Mouse (Mus musculus): ENCODE data around the gene Wfdc21.

Wfdc21 gene

DNA sequence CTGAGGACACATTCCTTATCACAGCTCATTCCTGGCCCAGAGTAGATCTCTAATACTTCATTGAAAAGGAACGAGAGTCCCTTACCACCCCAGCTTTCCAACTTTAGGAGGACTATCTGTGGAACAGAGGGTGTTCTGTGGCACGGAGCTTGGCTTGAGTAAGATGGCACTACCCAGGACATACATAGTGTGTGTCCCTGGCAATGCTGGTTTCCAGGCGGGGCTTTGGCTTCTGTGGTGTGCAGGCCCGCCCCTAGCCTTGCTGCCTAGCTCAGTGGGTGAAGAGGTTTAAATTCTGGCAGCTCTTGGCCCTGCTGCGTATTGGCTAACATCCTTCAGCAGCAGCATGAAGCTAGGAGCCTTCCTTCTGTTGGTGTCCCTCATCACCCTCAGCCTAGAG, at the start of gene Wfdc21:
TSS of gene Wfdc21 (plus strand) at position 260 of the 400 bp plus-strand sequence.
- DNase-seq = no peak

DNA sequence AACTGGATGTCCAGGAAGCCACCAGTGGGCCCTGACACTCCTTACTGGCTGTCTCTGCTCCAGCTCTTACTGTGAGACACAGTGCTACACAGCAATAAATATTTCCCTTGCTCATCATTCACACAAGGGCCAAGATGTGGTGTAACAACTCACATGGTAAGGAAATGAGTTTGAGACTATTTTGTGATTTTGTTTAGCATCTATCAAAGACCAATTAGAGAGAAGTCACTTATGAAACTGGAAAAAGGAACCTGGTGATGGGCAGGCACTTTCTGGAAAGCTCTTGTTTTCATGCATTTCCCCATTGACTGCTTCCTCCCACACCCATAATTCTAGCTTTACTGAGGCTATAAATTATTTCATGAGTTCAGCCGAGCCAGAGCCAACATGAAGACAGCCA, 43.0 kb upstream of the Wfdc21 start, which contains the start of gene Wfdc17:
TSS of gene Wfdc17 (plus strand) at position 287 of the 400 bp plus-strand sequence.
- no peak for DNase-seq

DNA sequence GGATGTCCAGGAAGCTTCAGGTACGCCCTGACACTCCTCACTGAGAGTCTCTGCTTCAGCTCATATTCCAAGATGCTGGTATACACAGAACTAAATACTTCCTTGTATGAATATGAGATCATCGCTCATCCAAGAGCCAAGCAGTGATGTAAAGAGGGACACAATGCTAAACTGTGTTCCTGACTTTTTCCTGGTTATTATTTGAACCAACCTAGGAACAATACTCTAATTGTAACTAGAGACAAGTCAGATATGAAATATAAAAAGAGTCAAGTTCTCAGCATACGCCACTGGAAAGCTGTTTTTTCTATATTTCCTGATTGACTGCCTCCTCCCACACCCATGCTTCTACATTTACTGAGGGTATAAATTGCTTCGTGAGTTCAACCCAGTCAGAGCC, 38.0 kb upstream of the Wfdc21 start, which contains the start of gene Wfdc18:
TSS of gene Wfdc18 (plus strand) at position 301 of the 400 bp plus-strand sequence.
- DNase-seq = no peak

DNA sequence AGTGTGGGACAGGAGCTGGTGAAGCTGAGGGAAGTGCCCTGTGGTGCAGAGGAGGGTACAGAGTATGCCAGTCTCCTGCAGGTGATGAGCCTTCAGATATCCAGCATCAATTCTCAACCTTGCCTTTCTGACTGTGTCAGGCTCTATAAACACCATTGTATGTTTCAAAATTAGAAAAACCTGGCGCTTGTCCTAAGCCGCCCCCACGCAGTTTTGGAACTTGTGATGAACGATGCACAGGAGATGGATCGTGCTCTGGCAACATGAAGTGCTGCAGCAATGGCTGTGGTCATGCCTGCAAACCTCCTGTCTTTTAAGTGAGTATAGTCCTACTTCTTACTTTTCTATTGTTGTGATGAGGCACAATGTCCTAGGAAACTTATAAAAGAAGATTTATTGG, 37.1 kb upstream of the Wfdc21 start:
- no peak for DNase-seq

DNA sequence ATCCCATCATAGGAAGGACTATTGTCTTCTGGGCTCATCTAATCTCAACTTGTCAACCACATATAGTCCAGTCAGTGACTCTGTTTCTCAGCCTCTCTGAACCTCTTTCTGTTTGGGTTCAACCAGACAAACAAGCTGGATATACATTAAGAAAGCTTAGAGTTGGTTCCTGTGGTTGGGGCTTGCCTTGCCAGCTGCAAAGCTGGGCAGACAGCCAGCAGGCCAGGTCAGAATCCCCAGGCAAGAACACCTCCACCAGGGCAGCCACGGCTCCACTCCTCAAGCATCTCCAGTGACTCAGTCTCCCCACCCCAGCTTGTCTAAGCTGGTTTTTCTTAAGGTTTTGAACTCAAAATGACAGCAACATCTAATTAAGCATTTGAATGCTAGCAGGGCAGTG, 34.1 kb upstream of the Wfdc21 start:
- DNase-seq = no peak

DNA sequence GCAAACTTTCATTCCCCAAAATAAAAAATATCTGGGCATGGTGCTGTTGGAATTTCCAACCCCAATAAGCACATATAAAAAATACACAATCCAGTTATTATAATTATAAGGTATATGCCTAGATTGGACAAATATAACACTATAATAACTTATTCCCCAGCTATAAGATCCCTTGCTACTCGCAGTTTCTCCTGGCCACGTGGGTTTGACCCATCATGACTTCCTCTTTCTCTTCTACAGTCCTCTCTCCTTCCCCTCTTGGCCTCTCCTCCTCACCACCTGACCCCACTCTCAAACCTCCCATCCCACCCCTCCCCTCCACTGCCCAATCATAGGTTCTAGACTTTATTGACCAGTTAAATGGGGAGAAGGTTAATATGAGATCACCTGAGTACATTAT, 32.8 kb upstream of the Wfdc21 start:
- no peak for DNase-seq

DNA sequence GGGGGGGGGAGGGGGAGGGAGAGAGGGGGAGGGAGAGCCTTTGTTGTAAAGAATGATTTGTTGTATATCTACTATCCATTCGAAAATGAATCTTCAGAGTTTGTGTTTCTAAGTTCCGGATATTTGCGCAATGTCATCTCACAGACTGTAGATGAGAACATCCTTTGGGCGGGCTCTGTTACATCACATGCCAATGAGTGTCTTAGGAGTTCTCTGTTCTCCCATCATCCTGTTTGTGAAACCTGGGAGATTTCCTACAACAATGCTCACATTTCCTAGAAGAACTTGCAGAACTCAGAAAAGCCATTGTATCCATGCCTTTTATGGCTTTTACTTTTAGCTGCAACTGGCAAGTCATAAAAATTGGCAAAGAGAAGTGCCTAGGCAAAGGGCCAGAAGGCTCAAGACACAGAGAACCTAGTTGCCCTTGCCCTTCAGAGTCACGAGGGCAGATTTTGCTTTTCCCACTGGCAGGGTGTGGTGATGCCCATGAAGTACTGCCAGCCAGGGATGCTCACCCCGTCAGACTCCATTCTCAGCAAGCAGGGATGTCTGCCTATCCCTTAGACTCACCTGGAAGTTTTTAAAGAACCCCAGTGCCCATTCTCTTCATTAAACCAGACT, 29.6 kb upstream of the Wfdc21 start:
- DNase-seq = peak; percentile 7 to 10

DNA sequence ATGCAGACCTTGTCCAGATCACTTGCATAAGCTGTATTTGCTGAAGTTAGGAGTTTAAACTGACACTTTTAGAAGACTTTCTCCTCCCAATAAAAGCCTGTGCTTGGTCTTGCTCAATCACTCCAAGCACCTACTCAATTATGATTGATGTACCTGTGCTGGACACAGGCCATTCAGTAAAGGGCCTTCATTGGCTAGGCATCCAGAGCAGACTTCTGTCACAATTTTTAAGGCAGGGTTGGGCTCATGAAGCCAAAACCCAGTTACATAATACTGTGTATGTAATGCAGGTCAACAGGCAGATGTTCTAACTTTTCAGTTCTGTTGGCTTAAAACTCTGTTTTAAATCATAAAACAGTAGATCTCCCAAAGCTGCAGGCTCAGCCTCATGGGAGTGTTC, 26.0 kb upstream of the Wfdc21 start:
- DNase-seq = no peak

DNA sequence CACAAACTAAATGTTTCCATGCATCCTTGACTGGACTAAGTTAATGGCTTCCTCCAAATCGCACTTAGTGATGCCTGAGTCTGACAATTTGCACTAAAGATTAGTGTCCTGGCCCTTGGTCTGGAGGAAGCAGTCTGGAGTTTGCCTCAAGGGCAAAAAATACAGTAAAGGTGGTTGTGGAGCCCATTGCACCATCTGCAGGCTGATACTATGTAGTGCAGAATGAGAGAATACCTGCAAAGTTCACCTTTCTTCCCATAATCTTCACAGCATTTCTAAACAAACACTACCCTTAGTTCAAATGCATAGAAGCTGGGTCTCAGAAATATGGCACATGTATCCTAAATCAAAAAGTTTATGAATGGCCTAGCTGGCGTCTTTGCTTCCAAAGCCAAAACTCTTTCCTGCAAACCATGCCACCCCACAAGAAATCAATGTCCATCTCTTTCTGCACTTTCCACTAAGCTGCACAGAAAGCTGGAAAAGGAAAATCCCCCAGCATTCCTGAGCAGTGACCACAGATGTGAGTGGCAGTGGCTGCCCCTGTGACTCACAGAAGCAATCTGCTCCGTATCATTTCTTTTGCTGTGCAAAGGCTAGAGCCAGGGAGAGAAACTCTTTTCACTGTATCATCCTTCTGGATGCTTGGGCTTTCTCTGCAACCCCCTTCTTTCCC, 17.8 kb upstream of the Wfdc21 start:
- no peak for DNase-seq

DNA sequence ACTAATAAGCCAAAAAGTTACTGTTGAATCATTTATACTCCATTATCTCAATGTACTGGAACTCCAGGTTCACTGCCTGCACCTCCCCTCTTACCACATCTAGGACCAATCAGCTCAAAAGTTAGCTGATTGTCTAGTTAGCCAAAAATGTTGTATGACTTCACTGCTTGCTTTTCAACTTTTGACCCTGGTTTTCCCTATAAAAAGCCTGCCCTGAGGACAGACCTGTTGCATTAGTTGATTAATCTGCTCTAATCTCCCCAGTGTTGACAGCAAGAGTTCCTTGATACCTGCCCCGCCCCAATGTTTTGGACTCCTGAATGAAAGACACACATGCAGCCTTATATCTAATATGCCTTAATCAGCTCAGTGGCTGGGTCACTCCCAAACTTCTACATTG, 15.6 kb upstream of the Wfdc21 start:
- DNase-seq = no peak

DNA sequence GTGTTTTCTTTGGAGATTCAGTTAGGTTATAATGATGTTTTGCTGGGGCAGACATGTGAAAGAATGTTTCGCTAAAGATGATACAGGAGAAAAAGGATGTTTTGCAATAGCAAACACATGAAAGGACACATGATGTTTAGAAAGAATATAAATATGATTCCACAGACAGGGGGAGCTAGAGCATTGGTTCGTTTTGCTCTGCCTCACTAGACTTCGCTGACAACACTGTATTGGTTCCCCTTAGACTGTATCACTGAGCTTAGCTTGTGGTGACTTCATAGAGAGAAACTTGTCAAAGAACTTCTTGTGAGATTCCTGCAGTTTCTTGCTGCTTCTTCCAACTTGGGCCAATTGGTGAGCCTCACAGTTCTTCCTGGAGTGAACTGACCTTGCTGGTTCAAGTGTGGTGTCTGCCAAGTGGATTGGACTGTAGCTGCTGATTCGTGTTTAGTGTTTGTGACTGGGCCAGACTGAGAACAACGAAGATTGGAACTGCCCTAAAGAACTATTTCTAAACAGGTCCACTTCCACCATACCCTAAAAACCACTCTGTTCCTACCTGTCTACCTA, 13.6 kb upstream of the Wfdc21 start:
- DNase-seq = no peak

DNA sequence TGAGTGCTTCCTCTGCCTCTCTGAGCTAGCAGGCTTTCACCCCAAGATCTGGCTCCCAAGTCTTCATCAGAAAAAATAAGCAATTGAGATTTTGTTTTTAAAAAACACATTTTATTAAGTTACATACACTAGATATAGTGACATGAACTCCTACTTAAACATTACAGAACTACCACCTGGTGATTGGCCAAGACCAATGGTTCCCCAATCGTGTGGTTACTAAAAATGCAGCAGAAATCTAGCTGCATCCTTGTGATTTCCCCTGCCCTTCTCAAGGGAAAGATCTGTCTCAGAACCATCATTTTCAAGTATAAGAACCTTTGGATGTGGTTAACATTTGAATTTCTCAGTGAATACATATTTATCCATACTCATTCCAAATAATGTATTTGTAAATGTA, 12.5 kb upstream of the Wfdc21 start:
- DNase-seq = no peak

DNA sequence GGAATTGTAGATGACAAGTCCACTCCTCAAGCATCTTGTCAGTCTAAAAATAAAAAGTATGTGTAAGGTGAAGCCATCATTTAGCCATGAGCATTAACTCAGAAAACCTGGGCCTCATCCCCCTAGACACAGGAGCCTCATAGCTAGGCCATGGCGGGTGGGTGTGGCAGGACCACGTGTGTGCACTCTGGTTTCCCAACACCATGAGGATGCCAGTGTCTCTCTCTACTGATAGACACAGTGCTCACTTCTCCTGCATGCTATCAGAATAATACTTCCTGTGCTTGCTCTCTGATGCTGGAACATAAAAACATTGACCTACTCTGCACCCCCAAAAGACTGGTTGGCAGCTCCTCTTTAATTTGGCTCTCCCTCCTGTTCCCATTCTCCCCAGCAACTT, 10.9 kb upstream of the Wfdc21 start:
- no peak for DNase-seq

DNA sequence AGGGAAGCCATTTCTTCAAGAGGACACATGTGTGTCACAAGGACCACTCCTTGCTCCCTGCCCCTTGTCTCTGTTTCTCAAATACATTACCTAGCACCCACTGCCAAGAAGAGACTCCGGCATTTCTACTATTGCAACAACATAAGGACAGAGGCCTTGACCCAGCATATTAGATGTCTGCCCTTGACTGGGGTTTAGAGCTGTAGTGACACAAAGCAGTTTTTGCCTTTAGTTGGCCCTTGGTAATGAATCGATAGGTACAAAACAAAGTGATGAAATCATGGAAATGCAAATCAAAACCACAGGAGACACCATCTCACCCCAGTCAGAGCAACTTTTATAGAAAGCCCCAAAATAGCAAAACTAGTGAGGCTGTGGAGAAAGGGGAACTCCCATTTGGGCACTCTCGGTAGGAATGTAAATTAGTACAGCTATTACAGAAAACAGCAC, 9.6 kb upstream of the Wfdc21 start:
- DNase-seq = no peak

DNA sequence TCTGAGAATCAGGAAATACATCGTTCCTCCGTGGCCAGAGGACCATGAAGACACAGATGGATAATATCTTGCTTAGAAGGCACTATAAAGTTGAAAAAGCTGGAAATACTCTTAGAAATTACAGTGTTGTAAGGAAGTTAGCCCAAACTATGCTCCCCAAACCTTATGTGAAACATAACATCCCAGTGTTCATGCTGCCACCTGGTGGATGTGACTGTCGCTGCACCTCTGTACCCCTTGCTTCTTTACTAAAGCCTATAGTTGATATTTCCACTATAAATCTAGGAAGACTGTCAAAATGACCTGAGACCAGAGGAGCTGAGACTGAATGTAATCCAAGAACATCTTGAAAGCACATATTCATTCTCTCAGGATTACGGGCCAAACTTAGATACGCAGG, 7.5 kb upstream of the Wfdc21 start:
- peak; percentile 37 to 81 for DNase-seq

DNA sequence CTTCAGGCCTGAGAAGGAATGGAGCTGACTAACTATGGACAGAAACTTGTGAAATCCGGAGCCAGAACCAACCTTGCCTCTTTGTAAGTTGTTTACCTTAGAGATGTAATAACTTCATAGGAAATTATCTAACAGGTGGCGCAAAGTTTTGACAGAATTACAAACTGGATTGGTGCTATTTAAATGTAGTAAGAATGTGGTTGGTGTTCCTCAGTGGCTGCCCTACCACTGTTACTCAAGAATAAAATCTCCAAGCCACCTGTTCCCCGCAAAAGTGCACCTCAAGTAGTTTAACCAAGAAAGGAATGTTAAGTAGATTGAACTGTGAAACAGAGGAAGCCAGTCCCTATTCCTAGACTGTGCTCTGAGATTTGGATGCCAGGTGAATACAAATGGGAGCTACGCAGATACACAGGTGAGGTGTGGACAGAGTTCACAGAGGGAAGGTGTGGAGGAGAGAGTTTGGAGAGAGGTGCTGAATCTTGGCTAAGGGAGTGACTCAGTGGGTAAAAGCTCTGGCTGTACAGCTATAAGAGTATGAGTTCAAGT, 6.2 kb upstream of the Wfdc21 start:
- DNase-seq = no peak

DNA sequence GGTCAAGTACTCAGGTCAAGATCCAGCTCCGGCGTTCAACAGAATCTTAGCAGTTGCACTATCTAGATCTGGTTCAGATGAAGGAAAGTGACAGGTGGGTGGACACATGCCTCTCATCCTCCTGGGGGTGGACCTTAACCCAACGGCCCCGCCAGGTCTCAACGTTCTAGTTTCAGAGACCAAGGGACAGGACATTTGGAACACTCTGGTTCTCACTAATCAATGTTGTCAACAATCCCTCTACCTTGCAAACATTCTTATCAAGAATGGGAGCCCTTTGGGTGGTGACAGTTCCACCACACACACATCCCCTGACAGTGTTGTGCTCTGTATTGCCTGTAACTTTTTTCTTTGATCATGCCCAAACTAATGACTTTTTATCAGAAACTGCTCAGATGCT, 4.9 kb upstream of the Wfdc21 start:
- DNase-seq = no peak

DNA sequence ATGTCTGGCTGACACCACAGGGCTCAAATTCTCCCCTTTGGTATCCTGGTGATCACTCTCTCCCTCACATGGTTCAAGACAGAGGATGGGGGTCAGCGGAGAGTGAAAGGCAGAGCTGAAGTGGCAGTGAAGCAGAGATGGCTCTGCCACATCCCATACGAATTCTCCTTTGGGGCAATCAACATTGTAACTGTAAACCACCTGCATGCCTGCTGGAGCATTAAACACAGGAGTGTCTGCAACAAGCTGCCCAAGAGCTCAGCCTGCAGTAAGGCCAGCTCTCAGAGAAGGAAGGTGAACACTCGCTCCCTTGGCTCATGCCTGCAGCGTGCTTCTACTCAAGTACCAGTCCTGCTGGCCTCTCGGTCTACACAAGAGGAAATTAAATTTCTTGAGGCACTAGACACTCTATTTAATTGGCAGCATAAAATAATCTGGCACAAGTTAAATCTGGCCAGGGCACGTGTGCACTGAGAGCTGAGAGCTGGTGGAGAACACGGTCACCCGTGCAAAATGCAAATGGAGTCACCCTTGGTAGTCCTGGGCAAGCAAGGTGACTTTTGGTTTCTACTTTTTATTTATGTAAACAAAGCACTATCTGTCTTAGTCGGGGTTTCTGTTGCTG, 3.9 kb upstream of the Wfdc21 start:
- peak in 1 of 2 experiments; percentile 24 for DNase-seq

DNA sequence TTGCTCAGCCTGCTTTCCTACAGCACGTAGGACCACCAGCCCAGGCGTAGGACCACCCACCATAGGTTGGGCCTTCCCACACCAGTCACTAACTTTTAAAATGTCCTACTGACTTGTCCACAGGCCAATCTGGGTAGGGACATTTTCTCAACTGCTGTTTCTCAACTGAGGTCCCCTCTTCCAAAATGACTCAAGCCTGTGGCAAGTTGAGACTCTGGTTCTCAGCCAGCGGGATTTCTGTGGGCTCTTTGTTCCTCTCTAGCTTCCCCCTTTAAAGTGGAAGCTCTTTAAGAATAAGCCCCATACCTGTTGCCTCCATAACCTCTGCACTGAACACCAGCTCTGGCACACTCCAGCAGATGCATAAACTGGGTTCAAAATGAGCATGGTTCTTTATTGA, 3.2 kb upstream of the Wfdc21 start:
- DNase-seq = no peak

DNA sequence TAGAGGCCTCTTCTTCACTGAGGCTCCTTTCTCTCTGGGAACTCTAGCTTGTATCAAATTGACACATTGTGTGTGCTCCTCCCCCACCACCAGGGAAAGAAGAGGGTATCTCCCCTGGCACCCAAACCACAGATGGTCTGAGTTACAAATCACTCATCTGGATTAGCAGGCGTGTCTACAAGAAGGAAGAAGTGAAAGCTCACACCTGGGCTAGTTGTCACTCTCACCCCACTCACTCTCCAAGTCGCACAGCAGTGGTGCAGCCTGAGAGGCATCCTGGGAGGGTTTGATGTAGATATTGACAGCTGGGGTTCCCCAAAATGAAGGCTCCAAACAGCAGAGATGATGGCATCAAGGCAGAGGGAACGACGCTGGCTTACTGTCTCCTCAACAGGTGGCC, 588 bp upstream of the Wfdc21 start:
- no peak for DNase-seq

DNA sequence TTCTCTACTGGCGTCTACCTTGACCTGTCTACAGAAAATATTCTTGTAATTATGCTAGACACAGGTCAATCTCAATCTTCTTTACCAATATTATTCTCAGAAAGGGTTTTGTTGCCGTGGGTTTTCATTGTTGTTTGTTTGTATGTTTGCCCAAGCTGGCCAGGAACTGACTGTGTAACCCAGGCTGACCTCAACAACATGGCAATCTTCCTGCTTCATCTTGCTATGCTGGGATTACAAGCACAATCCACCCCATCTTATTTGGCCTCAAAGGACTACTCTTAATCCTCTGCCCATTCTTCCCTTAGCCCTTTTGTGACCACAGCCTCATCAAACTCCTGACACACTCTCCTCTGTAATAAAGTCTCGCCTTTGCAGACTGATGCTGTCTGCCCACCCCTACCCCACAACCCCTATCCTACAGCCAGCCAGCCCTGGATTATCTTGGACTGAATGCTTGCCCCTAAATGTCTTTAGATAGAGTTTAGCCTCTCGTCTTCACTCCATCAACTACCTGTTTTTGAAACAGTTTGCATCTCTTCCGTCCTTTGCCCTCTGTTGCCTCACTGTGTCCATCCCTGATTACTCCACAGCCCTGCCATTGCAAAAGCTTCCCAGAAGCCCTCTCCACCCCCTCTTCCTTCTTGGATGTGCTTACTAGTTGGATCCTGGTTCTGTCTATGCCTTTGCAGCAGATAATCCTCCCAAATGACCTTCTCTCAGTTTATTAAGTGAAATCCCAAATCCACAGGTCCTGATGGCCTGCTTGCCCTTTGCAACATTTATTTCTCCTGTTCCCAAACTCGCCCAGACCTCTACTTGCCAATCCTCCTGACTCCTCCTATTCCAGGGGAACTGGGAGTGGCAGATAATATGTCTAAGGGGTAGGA, 881 bp downstream of the Wfdc21 start:
- DNase-seq = no peak

DNA sequence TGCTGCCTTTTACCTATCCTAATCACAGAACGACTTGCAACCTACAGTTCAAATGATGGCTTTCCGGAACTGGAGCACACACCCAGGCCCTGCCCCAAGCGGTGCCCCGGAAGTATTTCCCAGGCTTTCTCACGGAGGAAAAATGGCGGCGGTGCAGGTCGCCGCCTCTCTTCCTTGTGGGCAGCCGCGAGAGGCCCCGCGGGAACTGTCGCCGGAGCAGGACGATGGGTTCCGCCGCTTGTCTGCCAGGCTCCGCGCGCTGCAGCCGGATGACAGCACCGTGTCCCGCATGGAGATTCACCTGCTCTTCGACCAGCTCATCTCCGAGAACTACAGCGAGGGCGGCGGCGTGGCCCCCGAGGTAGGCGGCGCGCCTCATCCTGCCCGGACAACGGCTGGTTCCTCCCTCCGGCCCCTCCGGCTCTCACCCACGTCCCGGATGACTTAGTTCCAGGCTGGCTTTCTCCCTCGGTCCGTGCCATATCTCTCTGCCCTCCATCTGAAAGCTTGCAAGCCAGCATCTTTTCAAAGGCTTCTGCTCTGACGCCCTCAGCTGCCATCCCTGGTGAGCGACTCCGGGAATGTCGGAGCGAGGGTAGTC, 6.9 kb downstream of the Wfdc21 start, which contains the start of gene Heatr6:
TSS of gene Heatr6 (plus strand) at position 116 of the 601 bp plus-strand sequence.
- peak; percentile 88 for DNase-seq

Measured in kidney, adult 8-10 months (tissue).